In genomic region chr5:95874969-95875368, GRCm38 (mm10) we compare ENCODE assay signal across 14 mouse cellular contexts.
"Had no signal": no experiment of that assay in that cellular context is flagged by ENCODE, and none has a peak within 500 bp of the region (broad histone marks: within the 10 kb centered on the region; RNA-seq: fewer than 3 reads in every experiment).

No protein-coding gene starts in this region.

- H3K4me1 ChIP-seq: limb, embryonic 15.5 days; liver, embryonic 13.5 days; megakaryocyte, embryonic 14.5 days; midbrain, embryonic 13.5 days had no signal

- H3K4me2 ChIP-seq: limb, embryonic 15.5 days; liver, embryonic 13.5 days; midbrain, embryonic 13.5 days had no signal

- H3K4me3 ChIP-seq: limb, embryonic 15.5 days; liver, embryonic 13.5 days; megakaryocyte, embryonic 14.5 days; midbrain, embryonic 13.5 days had no signal

- ATAC-seq: hindbrain, postnatal 0 days; liver, postnatal 0 days; midbrain, embryonic 13.5 days had no signal

- DNase-seq: kidney, adult 11 months; layer of hippocampus, adult 9-11 months; layer of hippocampus, postnatal 36 days; liver, embryonic 13.5 days; liver, postnatal 0 days; lung, postnatal 10 days; thymus, adult 2 months; thymus, postnatal 25 days had no signal

- H3K27ac ChIP-seq: hindbrain, postnatal 0 days; kidney, postnatal 0 days; limb, embryonic 15.5 days; liver, embryonic 13.5 days; macrophage; midbrain, embryonic 13.5 days had no signal

- H3K27me3 ChIP-seq: limb, embryonic 15.5 days; liver, embryonic 13.5 days; megakaryocyte, embryonic 14.5 days; midbrain, embryonic 13.5 days had no signal

- H3K9me3 ChIP-seq: limb, embryonic 15.5 days; megakaryocyte, embryonic 14.5 days; midbrain, embryonic 13.5 days had no signal

- H3K36me3 ChIP-seq: limb, embryonic 15.5 days; liver, embryonic 13.5 days; midbrain, embryonic 13.5 days had no signal

- H3K9ac ChIP-seq: limb, embryonic 15.5 days; liver, embryonic 13.5 days; liver, postnatal 0 days; midbrain, embryonic 13.5 days had no signal
